Mouse (Mus musculus) adrenal gland, adult 2 months (tissue): ENCODE measurements around the gene Ahdc1. TPM values are rescaled to one million over a fixed set of nuclear protein-coding genes. Genes with fewer than 3 reads are reported as not detected.

Experiments used
- DNase-seq: peaks from one replicate; pipeline ENCODE4 v3.0.0; 2021
- polyA plus RNA-seq: library from polyadenylated mRNA; depleted of rRNA; stranded (reverse); fragments of >200 nt; gene quantifications from 2 replicates; pipeline ENCODE4 v1.2.3, GENCODE M21; 2012
- total RNA-seq, 2 experiments: library from RNA; stranded (reverse); gene quantifications; 2 replicates each; pipeline ENCODE4 v1.2.3; 2021

Gene Ahdc1
- total and polyA plus RNA-seq, 3 experiments = 64.3 to 88.7 (median 88.3) TPM

DNA sequence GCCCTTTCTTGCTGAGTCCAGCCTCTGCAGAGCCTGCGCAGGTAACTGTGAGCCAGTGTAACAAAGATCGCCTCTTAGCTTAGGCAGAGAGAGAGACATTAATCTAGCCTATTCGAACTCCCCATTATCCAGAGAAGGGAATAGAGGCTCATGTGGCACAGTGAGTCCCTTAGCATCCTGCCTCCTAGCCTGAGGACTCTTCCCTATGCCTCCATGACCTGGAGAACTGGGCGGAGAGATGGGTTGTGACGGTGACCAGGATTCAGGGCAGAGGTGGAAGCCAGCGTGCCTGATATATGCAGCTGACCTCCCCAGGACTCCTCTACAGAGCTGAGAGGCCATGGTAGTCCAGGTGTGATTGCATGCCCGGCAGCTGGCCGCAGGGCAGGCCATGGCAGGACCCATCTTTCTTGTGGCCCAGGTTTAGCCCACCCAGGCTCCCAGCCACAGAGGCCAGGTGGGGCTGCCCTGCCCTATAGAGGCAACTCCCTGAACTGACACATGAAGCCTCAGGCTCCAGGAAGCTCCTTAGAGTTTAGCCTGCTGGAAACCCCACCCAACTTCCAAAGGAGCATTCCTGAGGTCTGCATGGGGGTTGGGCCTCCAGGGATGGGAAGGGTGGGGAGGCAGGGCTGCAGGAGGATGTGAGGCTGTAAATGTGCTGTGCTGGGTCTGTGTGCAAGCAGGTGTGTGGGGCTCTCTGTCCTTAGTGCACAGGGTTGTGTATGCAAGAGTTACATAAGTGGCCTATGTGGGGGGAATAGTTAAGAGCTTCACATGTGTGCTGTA lies 44.3 kb downstream of the Ahdc1 start:
- DNase-seq = no peak

DNA sequence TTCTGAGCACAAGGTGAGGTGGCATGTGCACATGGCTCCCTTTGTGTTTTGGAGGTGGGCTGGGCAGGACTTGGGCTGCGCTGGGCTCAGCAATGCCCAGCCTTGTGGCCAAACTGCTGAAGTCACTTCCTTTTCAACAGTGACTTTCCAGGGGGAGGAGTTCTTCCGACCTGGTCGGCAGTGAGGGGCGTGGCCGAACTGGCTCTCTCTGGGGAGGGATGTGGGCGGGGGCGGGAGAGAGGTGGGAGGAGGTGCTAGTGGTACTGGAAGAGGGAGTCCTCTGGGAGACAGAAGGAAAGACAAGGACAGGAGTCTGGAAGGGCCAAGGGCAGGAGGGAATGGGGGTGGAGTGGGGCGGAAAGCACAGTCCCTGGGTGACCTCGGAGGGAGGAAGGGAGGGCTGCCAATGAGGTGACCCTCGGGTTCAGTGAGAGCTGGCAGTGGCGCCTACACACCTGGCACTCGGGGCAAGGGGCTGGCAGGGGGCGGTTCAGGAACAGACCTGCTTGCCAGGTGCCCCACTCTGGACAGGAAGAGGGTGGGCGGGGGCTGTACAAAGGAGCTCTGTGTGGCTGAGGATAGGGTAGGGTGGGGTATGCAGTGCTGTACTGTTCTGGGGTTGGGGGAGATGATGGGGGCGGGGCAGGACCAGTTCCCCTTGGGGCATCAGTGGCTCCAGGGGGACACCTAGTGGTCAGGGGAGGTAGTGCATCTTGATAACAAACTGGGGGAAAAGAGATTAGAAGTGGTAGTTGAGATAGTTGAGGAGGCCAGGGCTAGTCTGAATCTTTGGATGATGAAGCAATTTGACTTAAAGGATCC lies 45.2 kb downstream of the Ahdc1 start:
- peak; percentile 92 for DNase-seq

DNA sequence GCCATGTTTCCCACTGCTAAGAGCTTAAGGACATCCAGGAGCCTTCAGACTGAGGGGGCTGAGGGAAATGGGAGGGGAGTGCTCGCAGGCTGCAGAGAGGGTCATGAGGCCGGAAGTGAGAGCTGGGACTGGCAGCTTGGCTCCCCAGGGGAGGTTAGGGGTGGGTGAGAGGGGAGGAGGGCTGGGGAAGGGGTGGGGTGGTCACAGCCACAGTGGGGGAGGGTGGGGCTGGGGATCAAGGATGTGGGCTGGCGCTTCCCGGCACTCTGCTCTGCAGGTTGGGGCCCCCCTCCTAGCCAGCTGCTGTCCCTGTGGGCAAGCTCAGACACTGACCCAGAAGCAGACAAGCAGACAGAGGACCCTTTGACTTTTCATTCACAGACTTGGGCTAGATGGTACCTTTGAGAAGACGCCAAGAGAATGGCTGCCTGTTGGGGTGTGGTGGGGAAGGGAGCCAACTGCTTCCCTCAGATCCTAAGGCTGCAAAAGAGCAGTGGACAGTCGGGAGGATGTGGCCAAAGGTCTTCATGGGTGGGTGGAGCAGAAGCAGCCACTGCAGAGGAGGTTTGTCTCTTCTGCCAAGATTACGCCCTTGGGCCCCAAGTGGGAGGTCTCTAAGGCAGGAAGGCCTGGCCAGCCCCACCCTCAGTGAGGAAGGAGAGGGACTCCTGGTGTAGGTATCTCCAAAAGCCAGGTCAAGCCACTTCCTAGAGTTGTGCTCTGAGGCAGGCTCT lies 46.5 kb downstream of the Ahdc1 start:
- peak; percentile 87 for DNase-seq

DNA sequence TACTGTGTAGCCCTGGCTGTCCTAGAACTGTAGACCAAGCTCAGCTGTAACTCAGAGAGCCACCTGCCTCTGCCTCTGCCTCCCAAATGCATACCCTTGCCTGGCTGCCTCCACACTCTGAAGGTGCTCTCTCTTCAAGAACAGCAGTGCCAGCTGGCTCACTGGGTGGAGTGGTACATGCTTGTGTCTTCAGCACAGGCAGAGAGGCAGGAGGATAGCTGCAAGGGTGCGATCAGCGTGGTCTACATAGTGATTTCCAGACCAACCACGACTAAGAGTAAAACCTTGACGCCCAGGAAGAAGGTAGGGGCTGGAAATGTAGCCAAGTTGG lies 47.0 kb downstream of the Ahdc1 start:
- no peak for DNase-seq

DNA sequence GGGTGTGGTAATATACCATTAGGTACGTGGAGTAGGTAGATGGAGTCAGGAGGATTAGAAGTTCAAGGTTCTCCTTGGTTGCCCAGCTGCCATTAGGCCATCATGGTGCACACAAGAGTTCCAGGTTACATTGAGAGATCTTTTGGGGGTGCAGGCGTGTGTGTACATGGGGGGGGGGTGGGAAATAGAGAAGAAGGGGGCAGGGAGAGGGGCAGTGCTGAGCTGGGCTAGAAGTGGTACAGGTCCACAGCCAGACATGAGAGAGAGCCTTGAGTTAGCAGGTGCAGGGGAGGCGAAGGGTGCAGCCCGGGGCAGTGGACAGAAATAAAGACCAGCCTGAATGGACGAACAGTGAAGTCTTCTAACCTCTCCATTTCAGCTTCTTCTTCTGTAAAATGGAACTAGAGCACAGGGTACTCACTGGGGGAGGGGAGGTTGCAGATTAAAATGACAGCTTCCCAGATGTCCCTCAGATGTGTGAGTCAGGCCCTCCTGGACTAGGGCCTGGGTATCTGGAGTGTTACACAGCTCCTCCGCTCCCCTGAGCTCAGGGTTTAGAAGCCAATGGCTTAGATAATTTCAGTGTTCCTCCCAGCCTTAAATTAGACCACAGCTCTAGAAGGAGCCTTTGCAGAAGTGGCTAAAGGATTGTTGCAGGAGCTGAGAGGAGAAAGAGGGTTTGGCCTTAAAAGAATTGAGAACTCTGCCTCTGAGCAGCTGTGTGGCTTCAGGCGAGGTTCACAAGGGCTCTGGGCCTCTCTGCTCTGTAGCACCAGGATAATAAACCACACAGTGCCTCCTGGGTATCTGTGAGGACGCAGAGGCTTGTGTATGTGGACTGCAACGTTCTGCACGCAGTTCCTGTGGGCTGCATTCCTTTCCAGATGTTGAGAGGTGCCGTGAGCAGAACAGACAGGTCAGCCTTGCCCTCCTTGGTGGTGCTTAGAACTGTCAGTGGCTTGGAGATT lies 47.7 kb downstream of the Ahdc1 start:
- DNase-seq = peak; percentile 74

DNA sequence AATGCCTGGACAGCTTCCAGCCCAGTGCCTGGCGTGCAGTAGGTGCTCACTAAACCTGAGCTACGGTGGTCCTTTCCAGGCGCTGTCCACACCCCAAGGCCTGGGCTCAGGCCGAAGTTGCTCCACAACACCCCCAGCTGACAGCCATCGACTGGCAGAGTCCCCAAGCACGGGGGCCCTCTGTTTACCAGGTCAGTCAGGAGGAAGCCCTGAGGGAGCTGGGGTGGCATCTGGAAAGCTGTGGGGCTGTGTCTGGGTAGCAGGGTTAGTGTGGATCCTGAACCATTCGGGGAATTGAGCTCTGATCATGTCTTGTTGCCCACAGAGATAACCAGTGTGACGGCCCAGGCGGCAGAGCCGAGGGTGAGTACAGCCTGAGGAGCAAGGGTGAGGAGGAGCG lies 49.6 kb downstream of the Ahdc1 start:
- DNase-seq = no peak

DNA sequence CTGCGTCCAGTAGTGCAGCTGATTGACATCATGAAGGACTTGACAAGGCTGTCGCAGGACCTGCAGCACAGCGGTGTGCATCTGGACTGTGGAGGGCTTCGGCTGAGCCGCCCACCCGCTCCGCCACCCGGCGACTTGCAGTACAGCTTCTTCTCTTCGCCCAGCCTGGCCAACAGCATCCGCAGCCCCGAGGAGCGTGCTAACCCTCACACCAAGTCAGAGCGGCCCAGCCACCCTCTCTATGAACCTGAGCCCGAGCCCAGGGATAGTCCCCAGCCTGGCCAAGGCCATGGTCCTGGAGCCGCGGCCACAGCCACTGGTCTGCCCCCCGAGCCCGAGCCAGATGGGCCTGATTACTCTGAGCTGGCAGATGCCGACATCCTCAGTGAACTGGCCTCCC lies 50.7 kb downstream of the Ahdc1 start:
- no peak for DNase-seq

DNA sequence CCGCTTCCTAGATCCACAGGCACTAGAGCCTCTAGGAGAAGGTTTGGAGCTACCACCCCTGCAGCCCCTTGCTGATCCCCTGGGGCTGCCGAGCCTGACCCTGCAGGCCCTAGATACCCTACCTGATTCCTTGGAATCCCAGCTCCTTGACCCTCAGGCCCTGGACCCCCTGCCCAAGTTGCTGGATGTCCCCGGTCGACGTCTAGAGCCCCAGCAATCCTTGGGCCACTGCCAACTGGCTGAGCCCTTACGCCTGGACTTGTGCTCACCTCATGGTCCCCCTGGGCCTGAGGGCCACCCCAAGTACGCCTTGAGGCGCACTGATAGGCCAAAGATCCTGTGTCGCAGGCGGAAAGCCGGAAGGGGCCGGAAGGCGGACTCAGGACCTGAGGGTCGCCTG lies 51.2 kb downstream of the Ahdc1 start:
- DNase-seq = no peak

DNA sequence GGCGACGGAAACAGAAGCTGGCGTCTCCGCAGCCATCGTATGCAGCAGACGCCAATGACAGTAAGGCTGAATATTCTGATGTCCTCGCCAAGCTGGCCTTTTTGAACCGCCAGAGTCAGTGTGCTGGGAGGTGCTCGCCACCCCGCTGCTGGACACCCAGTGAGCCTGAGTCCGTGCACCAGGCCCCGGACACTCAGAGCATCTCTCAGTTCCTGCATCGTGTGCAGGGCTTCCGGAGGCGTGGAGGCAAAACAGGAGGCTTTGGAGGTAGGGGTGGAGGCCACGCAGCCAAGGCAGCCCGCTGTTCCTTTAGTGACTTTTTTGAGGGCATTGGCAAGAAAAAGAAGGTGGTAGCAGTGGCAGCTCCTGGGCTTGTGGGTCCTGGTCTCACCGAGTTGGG lies 52.1 kb downstream of the Ahdc1 start:
- no peak for DNase-seq

DNA sequence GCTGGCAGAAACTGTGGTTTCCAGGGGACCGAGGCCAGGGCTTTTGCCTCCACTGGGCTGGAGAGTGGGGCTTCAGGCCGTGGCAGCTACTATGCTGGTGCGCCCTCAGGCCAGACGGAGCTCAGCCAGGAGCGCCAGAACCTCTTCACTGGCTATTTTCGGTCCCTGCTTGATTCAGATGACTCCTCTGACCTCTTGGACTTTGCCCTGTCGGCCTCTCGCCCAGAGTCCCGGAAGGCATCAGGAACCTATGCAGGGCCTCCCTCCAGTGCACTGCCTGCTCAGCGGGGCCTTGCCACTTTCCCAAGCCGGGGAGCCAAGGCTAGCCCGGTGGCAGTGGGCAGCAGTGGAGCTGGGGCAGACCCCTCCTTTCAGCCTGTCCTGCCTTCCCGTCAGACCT lies 52.7 kb downstream of the Ahdc1 start:
- DNase-seq = no peak

DNA sequence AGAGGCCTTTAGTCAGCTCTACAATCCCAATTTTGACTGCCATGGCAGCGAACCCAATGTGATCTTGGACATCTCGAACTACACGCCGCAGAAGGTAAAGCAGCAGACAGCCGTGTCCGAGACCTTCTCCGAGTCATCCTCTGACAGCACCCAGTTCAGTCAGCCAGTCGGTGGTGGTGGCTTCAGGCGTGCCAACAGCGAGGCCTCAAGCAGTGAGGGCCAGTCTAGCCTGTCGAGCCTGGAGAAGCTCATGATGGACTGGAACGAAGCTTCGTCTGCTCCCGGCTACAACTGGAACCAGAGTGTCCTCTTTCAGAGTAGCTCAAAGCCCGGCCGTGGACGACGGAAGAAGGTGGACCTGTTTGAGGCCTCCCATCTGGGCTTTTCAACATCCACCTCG lies 53.7 kb downstream of the Ahdc1 start:
- DNase-seq = no peak

DNA sequence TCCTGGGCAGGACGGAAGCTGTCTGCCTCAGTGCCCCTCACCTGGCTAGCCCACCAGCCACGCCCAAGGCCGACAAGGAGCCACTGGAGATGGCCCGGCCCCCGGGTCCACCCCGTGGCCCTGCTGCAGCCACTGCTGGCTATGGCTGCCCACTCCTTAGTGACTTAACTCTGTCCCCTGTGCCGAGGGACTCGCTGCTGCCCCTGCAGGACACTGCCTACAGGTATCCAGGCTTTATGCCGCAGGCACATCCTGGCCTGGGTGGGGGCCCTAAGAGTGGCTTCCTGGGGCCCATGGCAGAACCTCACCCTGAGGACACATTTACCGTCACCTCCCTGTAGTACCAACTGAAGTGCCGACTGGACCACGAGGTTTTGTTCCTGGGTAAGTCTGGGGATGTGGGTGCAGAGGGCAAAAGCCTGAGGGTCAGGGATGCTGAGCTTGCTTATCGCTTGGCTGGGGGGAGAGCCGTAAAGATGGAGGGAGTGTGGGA lies 54.9 kb downstream of the Ahdc1 start:
- DNase-seq = no peak

DNA sequence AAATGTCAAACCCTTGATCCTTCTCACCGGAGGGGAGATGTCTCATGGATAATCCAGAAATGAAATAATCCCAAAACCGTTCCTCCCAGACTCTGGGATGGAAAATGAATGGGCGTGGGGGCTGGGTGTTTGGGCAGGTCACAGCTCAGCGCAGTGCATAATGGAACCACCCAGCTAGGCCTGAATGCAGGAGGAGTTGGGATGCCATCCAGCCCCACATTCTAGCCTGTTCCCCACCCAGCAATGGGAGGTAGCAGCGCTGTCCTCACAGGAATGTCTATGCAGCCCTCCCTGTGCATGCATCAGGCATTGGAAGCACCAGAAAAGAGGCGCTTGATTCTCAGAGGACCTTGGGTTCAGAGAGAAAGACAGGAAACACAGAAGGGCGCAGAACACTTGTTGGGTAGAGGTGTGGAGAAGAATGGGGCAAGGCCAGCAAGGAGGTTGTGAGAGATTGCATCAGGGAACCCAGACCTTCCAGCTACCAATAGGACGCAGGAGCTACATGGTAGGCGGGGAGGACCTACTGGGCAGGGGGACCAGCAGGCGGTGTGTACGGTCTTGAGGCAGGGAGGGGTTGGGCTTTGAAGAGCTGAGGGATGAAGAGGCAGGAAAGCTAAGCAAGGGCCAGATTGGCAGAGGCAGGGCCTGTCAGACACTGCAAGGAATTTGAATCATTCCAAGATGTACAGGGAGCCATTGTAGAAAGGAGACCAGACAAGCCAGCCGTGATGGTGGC lies 57.5 kb downstream of the Ahdc1 start:
- DNase-seq = peak; percentile 58

DNA sequence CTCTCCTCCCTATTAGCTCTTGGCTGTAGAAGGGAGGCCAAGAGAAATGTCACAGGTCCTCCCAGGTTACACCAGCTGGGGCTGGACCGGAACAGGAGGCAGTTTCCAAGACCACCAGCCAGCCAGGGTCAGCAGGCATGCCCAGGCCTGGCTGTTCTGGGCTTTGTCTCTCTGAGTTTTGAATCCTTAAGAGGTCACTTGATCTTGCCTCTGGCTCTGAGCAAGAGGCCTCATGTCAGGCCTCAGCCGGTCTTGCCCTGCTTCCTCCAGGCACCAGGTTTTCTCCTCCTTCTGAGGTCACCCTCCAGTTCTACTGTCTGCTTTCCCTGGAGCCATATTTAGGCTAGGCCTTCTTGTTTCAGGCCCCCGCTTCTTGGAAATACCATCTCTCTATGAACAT lies 59.3 kb downstream of the Ahdc1 start:
- DNase-seq = no peak

DNA sequence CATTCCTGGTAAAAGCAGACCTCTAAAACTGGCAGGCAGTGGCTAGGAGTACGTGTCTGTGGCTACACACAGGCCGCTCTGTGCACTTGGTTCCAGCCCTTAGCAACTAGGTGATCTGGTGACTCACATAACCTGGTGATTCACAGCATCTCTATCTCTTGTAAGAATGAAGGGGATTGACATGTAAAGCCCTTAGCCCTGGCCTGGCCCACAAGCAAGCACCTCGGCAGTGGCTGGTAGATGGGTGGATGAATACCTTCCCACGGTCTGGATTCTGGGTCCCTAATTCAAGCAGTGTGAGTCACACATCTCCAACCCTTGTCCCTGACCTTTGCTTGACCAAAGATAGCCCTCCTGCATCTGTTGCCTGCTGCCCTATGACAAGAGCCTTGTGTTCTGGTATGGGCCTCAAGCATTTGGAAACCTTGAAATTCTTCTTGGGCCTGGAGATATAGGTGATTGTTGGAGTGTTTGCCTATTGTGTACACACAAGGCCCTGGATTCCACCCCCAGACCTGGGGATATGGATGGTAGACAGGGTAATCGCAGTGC lies 59.8 kb downstream of the Ahdc1 start:
- DNase-seq = peak; percentile 72

DNA sequence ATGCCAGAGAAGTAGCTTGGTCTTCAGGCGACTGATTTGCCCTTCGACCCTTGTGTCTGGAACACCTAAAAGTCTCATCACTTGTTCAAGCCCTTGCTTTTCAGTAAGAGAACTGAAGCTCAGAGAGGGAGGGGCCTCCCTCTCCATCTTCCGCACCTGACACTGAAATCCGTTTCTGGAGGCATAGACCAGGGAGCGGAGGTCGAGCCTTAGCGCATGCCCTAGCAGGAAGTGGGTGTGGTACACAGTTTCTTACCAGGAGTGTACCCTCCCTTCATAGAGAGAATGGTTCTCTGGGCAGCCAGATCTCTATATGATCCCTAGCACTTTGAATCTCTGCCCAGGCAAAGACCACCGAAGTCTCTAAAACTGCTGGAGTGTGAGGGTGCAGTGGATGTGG lies 62.1 kb downstream of the Ahdc1 start:
- no peak for DNase-seq

DNA sequence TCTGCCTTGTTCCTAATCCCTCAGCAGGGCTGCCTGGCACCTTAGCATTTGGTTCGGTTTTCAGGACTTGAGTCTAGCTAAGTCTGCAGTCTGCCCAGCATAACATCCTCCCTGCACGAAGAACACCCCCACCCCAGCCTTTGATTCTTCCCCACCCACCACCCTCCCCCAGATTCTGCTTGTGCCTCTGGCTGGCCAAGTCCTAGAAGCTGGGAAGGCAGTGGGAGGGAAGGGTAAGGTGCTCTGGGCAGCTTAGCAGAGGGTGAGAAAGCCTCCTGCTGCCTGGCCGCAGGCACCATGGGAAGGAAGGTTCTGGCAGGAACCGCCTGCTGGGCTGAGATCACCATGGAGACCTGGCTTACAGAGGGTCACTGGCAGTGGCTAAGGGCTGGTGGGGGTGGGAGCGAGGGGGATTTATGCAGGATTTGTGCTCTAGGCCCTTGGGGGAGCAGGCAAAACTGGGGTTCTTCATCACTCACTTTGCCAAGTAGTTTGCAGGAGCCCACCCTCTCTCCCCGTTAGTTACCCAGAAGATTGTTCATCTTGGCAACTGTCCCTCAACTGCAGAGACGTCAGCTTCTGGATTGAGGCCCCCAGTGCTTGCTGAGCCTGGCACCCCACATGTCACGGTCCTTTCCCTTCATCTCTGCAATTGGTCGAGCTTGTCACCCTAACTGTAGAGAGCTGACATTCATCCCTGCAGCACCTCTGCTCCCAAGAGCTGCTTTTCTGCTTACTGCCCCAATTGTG lies 63.2 kb downstream of the Ahdc1 start:
- no peak for DNase-seq

DNA sequence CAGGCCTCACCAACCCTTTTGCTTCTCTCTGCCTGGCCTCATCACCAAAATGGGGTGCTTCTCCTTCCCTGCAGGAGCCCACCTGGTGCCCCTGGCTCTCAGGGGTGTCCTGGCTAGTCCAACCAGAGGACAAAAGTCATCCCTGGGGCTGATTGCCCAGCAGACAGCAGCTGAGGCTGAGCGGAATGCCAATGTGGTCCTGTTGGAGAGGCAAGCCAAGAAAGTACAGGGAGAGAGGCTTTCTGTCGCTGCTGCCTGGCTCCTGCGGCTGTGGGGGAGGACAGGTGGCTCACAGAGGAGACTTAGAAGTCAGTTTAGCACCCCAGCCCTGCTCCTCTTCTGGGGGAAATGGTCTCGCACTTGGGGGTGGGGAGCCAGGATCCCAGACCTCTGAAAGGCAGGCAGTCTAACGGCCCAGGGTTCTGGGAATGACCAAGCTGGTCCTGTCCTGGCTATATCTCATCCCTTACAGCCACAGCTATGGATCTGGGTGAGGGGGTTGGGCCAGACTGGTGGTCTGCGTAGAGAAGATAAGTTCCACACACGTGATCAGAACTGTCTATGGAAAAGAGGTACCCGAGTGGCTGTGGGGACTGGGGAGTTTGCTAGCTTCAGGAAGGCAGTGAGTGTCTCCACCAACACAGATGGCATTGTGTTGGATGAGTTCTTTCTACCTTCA lies 64.0 kb downstream of the Ahdc1 start:
- no peak for DNase-seq

DNA sequence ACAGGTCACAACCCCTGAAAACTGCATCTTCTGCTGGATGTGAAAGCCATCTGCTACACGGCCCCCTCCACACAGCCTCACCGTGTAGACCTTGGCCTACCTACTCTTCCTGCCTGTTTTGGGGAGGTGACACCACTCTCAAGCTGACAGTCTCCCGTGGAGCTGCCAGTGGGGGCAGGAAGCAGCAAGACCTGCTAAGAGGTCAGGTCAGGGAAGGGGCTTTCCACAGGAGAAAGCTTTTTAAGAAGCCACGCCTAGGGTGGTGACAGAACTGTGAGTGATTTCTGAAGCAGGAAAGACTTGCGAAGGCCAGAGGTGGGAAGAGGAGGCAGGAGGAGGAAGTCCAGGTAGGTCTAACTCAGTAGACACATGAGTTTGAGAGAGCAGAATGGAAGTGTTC lies 67.9 kb downstream of the Ahdc1 start:
- DNase-seq = peak; percentile 22
